Mouse (Mus musculus) duodenum, adult 2 months (tissue): ENCODE results near the gene F13b. TPM values are rescaled to one million over a fixed set of nuclear protein-coding genes. Genes with fewer than 3 reads are reported as not detected.

Source experiments
- polyA plus RNA-seq: library from polyadenylated mRNA; depleted of rRNA; stranded (reverse); fragments of >200 nt; gene quantifications from 2 replicates; pipeline ENCODE4 v1.2.3, GENCODE M21; 2012; ENCODE audit warnings: low replicate concordance; rRNA removed

The F13b gene
- polyA plus RNA-seq, result not detected in 2 replicates

GRCm38 (mm10) chr1:139501258-139501752, at the start of gene F13b:
TSS of gene F13b (plus strand) at chr1:139501702.

GRCm38 (mm10) chr1:139454340-139455225, 46.9 kb upstream of the F13b start, which contains the start of gene Aspm:
TSS of gene Aspm (plus strand) at chr1:139454772.

GRCm38 (mm10) chr1:139560024-139560423, 58.5 kb downstream of the F13b start, which contains the start of gene Cfhr1:
TSS of gene Cfhr1 (minus strand) at chr1:139560272.

Other genes starting within 250 kb of the F13b start
- gene Crb1, start 124.6 kb upstream of the F13b start, polyA plus RNA-seq, result not detected in 2 replicates
- 0.24 and 0.57 TPM in 2 replicates for gene Zbtb41, start 79.4 kb upstream of the F13b start, polyA plus RNA-seq
- gene Aspm, start 46.9 kb upstream of the F13b start, polyA plus RNA-seq, result 0.27 and 0.49 TPM in 2 replicates
- gene Cfhr1, start 58.6 kb downstream of the F13b start, polyA plus RNA-seq, result not detected in 2 replicates